8 mouse cellular contexts compared by ENCODE assay signal in genomic region chrX:160137177-160137860, GRCm38 (mm10). TPM values are rescaled to one million over a fixed set of nuclear protein-coding genes. Genes with fewer than 3 reads are reported as not detected.
A peak's percentile ranks its signal among the peaks of the same experiment; 100 is the strongest.
DNase-seq lines count a peak whose midpoint lies in the region; ATAC-seq and TF ChIP-seq lines count a peak whose summit lies in the region.

No protein-coding gene starts in this region.

- H3K36me3 ChIP-seq in kidney, embryonic 15.5 days, result no peaks in the 10 kb centered on the region
- no peaks in the 10 kb centered on the region; the same call in 1 of the 2 replicates for H3K36me3 ChIP-seq in midbrain, embryonic 14.5 days (ENCODE audit: control insufficient read depth, insufficient read depth, low read length)

- peak overlapping the region; percentile 95; the same call in 1 of the 2 replicates for H3K27ac ChIP-seq in cerebellum, adult 2 months (ENCODE audit: insufficient read depth, low read length)
- peak overlapping the region; percentile 96 for H3K27ac ChIP-seq in kidney, embryonic 15.5 days
- H3K27ac ChIP-seq in midbrain, embryonic 14.5 days (replicated peaks; ENCODE audit: low read depth, low read length), result peak overlapping the region; percentile 86

- TF ChIP-seq CTCF in cerebellum, adult 2 months (IDR thresholded peaks at IDR 0.05; ENCODE audit: borderline replicate concordance, insufficient read depth, low read depth, low read length), result no peak

- peak overlapping the region; percentile 62 for H3K9ac ChIP-seq in kidney, embryonic 15.5 days
- H3K9ac ChIP-seq in midbrain, embryonic 14.5 days (replicated peaks; ENCODE audit: low read length), result peak overlapping the region; percentile 64

- 11% methylated on average over 18 of the region's 18 CpGs for WGBS in cerebellum, adult 2 months
- 23% methylated on average over 18 of the region's 18 CpGs for WGBS in kidney, embryonic 15.5 days
- 28% methylated on average over 18 of the region's 18 CpGs for WGBS in midbrain, embryonic 14.5 days

- peak overlapping the region; percentile 86 for H3K4me3 ChIP-seq in cerebellum, adult 2 months (replicated peaks; ENCODE audit: insufficient read depth, low read depth, low read length)
- H3K4me3 ChIP-seq in kidney, embryonic 15.5 days (replicated peaks), result peak overlapping the region; percentile 65
- peak overlapping the region; percentile 59 for H3K4me3 ChIP-seq in midbrain, embryonic 14.5 days (replicated peaks; ENCODE audit: low read depth, low read length)

- no peaks in the 10 kb centered on the region for H3K27me3 ChIP-seq in cerebellum, adult 2 months (ENCODE audit: control insufficient read depth, insufficient read depth, low read length)
- H3K27me3 ChIP-seq in kidney, embryonic 15.5 days, result peaks cover 14% of the 10 kb centered on the region
- H3K27me3 ChIP-seq in midbrain, embryonic 14.5 days (ENCODE audit: control insufficient read depth, insufficient read depth, low read length), result no peaks in the 10 kb centered on the region

- intact Hi-C loops in left cerebral cortex, postnatal 25 days (cut with DNase I), result no loop called here

- H3K9me3 ChIP-seq in kidney, embryonic 15.5 days (replicated peaks), result no peaks in the 10 kb centered on the region
- no peaks in the 10 kb centered on the region for H3K9me3 ChIP-seq in midbrain, embryonic 14.5 days (ENCODE audit: control insufficient read depth, low read length)

- no peak for TF ChIP-seq POLR2A in cerebellum, adult 2 months (IDR thresholded peaks at IDR 0.05; ENCODE audit: borderline replicate concordance, insufficient read depth, low read length)

- no peaks in the 10 kb centered on the region; the same call in 1 of the 2 replicates for H3K4me1 ChIP-seq in cerebellum, adult 2 months (ENCODE audit: control insufficient read depth, insufficient read depth, low read length)
- 0 out of 2 replicates have a peak, but pooled peaks cover 5% of the 10 kb centered on the region for H3K4me1 ChIP-seq in kidney, embryonic 15.5 days
- H3K4me1 ChIP-seq in midbrain, embryonic 14.5 days (ENCODE audit: control insufficient read depth, insufficient read depth, low read length), result no peaks in the 10 kb centered on the region

- peak in 1 of 2 experiments; percentile 45 for DNase-seq in cerebellum, adult 2 months
- no peak for DNase-seq in cerebellum, adult 9-11 months
- peak; percentile 28 for DNase-seq in thymus, postnatal 0 days (ENCODE audit: low spot score)
- no peak for DNase-seq in thymus, postnatal 4 days
- no peak for DNase-seq in midbrain, embryonic 14.5 days
- DNase-seq in left cerebral cortex, postnatal 25 days (ENCODE audit: low spot score in 2 of 2), result no peak
- DNase-seq in gastrocnemius, postnatal 10 days, result no peak

- ATAC-seq in kidney, embryonic 15.5 days (replicated peaks; ENCODE audit: low FRiP score), result peak; percentile 9
- no peak for ATAC-seq in midbrain, embryonic 14.5 days (ENCODE audit: low FRiP score, low TSS enrichment)

- peak overlapping the region; percentile 61 for H3K4me2 ChIP-seq in kidney, embryonic 15.5 days
- peak overlapping the region; percentile 65 for H3K4me2 ChIP-seq in midbrain, embryonic 14.5 days (ENCODE audit: low read length)

RNA-seq across cellular contexts. Expression of gene Pdha1, which starts 0.9 kb away (rescaled TPM):
- polyA plus RNA-seq in cerebellum, adult 2 months (2012; rRNA removed), result 149 and 153 TPM in 2 replicates
- polyA plus RNA-seq in thymus, postnatal 0 days (2015; fragmentation: Nextera tagmentation; extraction: Ambion mirVana), result 120 and 121 TPM in 2 replicates
- polyA plus RNA-seq in kidney, embryonic 15.5 days (2015; fragmentation: Nextera tagmentation; extraction: Ambion mirVana), result 121 and 124 TPM in 2 replicates
- 113 and 133 TPM in 2 replicates for polyA plus RNA-seq in midbrain, embryonic 14.5 days (2014; fragmentation: Nextera tagmentation; extraction: Ambion mirVana)
- 100 to 1,000 TPM; 226 to 243 TPM for total RNA-seq in left cerebral cortex, postnatal 25 days (2021)
- 100 to 1,000 TPM; 310 to 381 TPM for total RNA-seq in gastrocnemius, postnatal 10 days (2021)
